Mouse (Mus musculus): ENCODE results near the gene Adgrg3. TPM values are rescaled to one million over a fixed set of nuclear protein-coding genes. Genes with fewer than 3 reads are reported as not detected.

Adgrg3 gene
- polyA plus RNA-seq, 1 experiment from 2014 or later: 3.3 TPM

- Histone ChIP-seq H3K9ac (ENCODE audit: low read depth, low read length) (no peak overlapping the region), H3K4me2 (ENCODE audit: low read depth, low read length) (no peak overlapping the region), H3K4me1 (ENCODE audit: control insufficient read depth, insufficient read depth, low read length) (peaks cover 20% of the 10 kb centered on the region; the same call in 1 of the 2 replicates), H3K27ac (replicated peaks; ENCODE audit: low read depth, low read length) (no peak overlapping the region), H3K36me3 (ENCODE audit: control insufficient read depth, insufficient read depth, low read length) (no peaks in the 10 kb centered on the region), H3K4me3 (ENCODE audit: low read depth, low read length) (no peak overlapping the region), H3K9me3 (ENCODE audit: control insufficient read depth, low read length) (no peaks in the 10 kb centered on the region), H3K27me3 (replicated peaks; ENCODE audit: control insufficient read depth, insufficient read depth, low read length) (no peaks in the 10 kb centered on the region)
- DNase-seq (ENCODE audit: low spot score): no peak
- 72% methylated on average over 12 of the region's 12 CpGs for WGBS
- no peak for ATAC-seq (ENCODE audit: low read depth)
Observed at GRCm38 (mm10) chr8:94996037-94996436, 21.5 kb upstream of the Adgrg3 start.

- 55% methylated on average over 6 of the region's 6 CpGs for WGBS
- Histone ChIP-seq H3K36me3 (ENCODE audit: control insufficient read depth, insufficient read depth, low read length) (no peaks in the 10 kb centered on the region), H3K4me1 (ENCODE audit: control insufficient read depth, insufficient read depth, low read length) (peaks cover 12% of the 10 kb centered on the region; the same call in 1 of the 2 replicates), H3K4me3 (ENCODE audit: low read depth, low read length) (no peak overlapping the region), H3K9ac (ENCODE audit: low read depth, low read length) (no peak overlapping the region), H3K4me2 (ENCODE audit: low read depth, low read length) (no peak overlapping the region), H3K27me3 (replicated peaks; ENCODE audit: control insufficient read depth, insufficient read depth, low read length) (no peaks in the 10 kb centered on the region), H3K27ac (replicated peaks; ENCODE audit: low read depth, low read length) (no peak overlapping the region), H3K9me3 (ENCODE audit: control insufficient read depth, low read length) (no peaks in the 10 kb centered on the region)
- no peak for ATAC-seq (ENCODE audit: low read depth)
- no peak for DNase-seq (ENCODE audit: low spot score)
Observed at GRCm38 (mm10) chr8:94996899-94997856, 20.3 kb upstream of the Adgrg3 start.

GRCm38 (mm10) chr8:94997857-94998243, 19.6 kb upstream of the Adgrg3 start:
- no peaks in the 10 kb centered on the region for H3K27me3 ChIP-seq (replicated peaks; ENCODE audit: control insufficient read depth, insufficient read depth, low read length)
- no peak for ATAC-seq (ENCODE audit: low read depth)
- 85% methylated on average over 6 of the region's 6 CpGs for WGBS

GRCm38 (mm10) chr8:94998431-94998830, 19.1 kb upstream of the Adgrg3 start:
- ATAC-seq (ENCODE audit: low read depth): no peak
- no peak overlapping the region for H3K4me3 ChIP-seq (ENCODE audit: low read depth, low read length)
- no peaks in the 10 kb centered on the region for H3K9me3 ChIP-seq (ENCODE audit: control insufficient read depth, low read length)
- H3K27me3 ChIP-seq (replicated peaks; ENCODE audit: control insufficient read depth, insufficient read depth, low read length): no peaks in the 10 kb centered on the region
- 63% methylated on average over 2 of the region's 2 CpGs for WGBS
- H3K4me1 ChIP-seq (ENCODE audit: control insufficient read depth, insufficient read depth, low read length): peaks cover 8% of the 10 kb centered on the region; the same call in 1 of the 2 replicates
- DNase-seq (ENCODE audit: low spot score): no peak
- H3K9ac ChIP-seq (ENCODE audit: low read depth, low read length): no peak overlapping the region
- no peaks in the 10 kb centered on the region for H3K36me3 ChIP-seq (ENCODE audit: control insufficient read depth, insufficient read depth, low read length)
- no peak overlapping the region for H3K4me2 ChIP-seq (ENCODE audit: low read depth, low read length)
- 0 out of 2 replicates have a peak overlapping the region, but pooled peaks have one; percentile 13 for H3K27ac ChIP-seq (replicated peaks; ENCODE audit: low read depth, low read length)

More at GRCm38 (mm10) chr8:94997857-94998243, 19.6 kb upstream of the Adgrg3 start:
- Histone ChIP-seq H3K4me2 (ENCODE audit: low read depth, low read length) (no peak overlapping the region), H3K36me3 (ENCODE audit: control insufficient read depth, insufficient read depth, low read length) (no peaks in the 10 kb centered on the region), H3K4me3 (ENCODE audit: low read depth, low read length) (no peak overlapping the region), H3K4me1 (ENCODE audit: control insufficient read depth, insufficient read depth, low read length) (peaks cover 8% of the 10 kb centered on the region; the same call in 1 of the 2 replicates), H3K9ac (ENCODE audit: low read depth, low read length) (no peak overlapping the region), H3K9me3 (ENCODE audit: control insufficient read depth, low read length) (no peaks in the 10 kb centered on the region), H3K27ac (replicated peaks; ENCODE audit: low read depth, low read length) (no peak overlapping the region)
- DNase-seq (ENCODE audit: low spot score): no peak

GRCm38 (mm10) chr8:94999004-94999403, 18.5 kb upstream of the Adgrg3 start:
- Histone ChIP-seq H3K4me3 (ENCODE audit: low read depth, low read length) (no peak overlapping the region), H3K27me3 (replicated peaks; ENCODE audit: control insufficient read depth, insufficient read depth, low read length) (no peaks in the 10 kb centered on the region), H3K36me3 (ENCODE audit: control insufficient read depth, insufficient read depth, low read length) (no peaks in the 10 kb centered on the region), H3K27ac (replicated peaks; ENCODE audit: low read depth, low read length) (peak overlapping the region; percentile 54; the same call in 1 of the 2 replicates), H3K9ac (ENCODE audit: low read depth, low read length) (no peak overlapping the region), H3K4me2 (ENCODE audit: low read depth, low read length) (no peak overlapping the region), H3K4me1 (ENCODE audit: control insufficient read depth, insufficient read depth, low read length) (peaks cover 8% of the 10 kb centered on the region; the same call in 1 of the 2 replicates), H3K9me3 (ENCODE audit: control insufficient read depth, low read length) (no peaks in the 10 kb centered on the region)
- DNase-seq (ENCODE audit: low spot score): no peak
- WGBS: 57% methylated on average over 6 of the region's 6 CpGs
- ATAC-seq (ENCODE audit: low read depth): no peak

GRCm38 (mm10) chr8:94999956-95000355, 17.5 kb upstream of the Adgrg3 start:
- H3K36me3 ChIP-seq (ENCODE audit: control insufficient read depth, insufficient read depth, low read length): no peaks in the 10 kb centered on the region
- ATAC-seq (ENCODE audit: low read depth) (no peak), DNase-seq (ENCODE audit: low spot score) (no peak)
- H3K4me2 ChIP-seq (ENCODE audit: low read depth, low read length): no peak overlapping the region
- H3K27ac ChIP-seq (replicated peaks; ENCODE audit: low read depth, low read length): 0 out of 2 replicates have a peak overlapping the region, but pooled peaks have one; percentile 5
- no peak overlapping the region for H3K4me3 ChIP-seq (ENCODE audit: low read depth, low read length)
- 69% methylated on average over 6 of the region's 6 CpGs for WGBS
- H3K4me1 ChIP-seq (ENCODE audit: control insufficient read depth, insufficient read depth, low read length): peaks cover 3% of the 10 kb centered on the region; the same call in 1 of the 2 replicates
- no peaks in the 10 kb centered on the region for H3K9me3 ChIP-seq (ENCODE audit: control insufficient read depth, low read length)
- H3K9ac ChIP-seq (ENCODE audit: low read depth, low read length): no peak overlapping the region
- no peaks in the 10 kb centered on the region for H3K27me3 ChIP-seq (replicated peaks; ENCODE audit: control insufficient read depth, insufficient read depth, low read length)

GRCm38 (mm10) chr8:95000684-95001083, 16.8 kb upstream of the Adgrg3 start:
- H3K27me3 ChIP-seq (replicated peaks; ENCODE audit: control insufficient read depth, insufficient read depth, low read length): no peaks in the 10 kb centered on the region
- peaks cover 3% of the 10 kb centered on the region; the same call in 1 of the 2 replicates for H3K4me1 ChIP-seq (ENCODE audit: control insufficient read depth, insufficient read depth, low read length)
- ATAC-seq (ENCODE audit: low read depth) (peak; percentile 68), DNase-seq (ENCODE audit: low spot score) (peak; percentile 78)
- H3K9ac ChIP-seq (ENCODE audit: low read depth, low read length): no peak overlapping the region
- no peak overlapping the region for H3K4me3 ChIP-seq (ENCODE audit: low read depth, low read length)
- WGBS: 20% methylated on average over 5 of the region's 5 CpGs
- H3K36me3 ChIP-seq (ENCODE audit: control insufficient read depth, insufficient read depth, low read length): no peaks in the 10 kb centered on the region
- no peaks in the 10 kb centered on the region for H3K9me3 ChIP-seq (ENCODE audit: control insufficient read depth, low read length)
- 0 out of 2 replicates have a peak overlapping the region, but pooled peaks have one; percentile 5 for H3K27ac ChIP-seq (replicated peaks; ENCODE audit: low read depth, low read length)
- H3K4me2 ChIP-seq (ENCODE audit: low read depth, low read length): no peak overlapping the region

- no peak overlapping the region for H3K27ac ChIP-seq (replicated peaks; ENCODE audit: low read depth, low read length)
- no peak overlapping the region for H3K4me3 ChIP-seq (ENCODE audit: low read depth, low read length)
- ATAC-seq (ENCODE audit: low read depth) (no peak), DNase-seq (ENCODE audit: low spot score) (no peak)
- no peak overlapping the region for H3K4me2 ChIP-seq (ENCODE audit: low read depth, low read length)
- H3K9ac ChIP-seq (ENCODE audit: low read depth, low read length): no peak overlapping the region
- no peaks in the 10 kb centered on the region for H3K27me3 ChIP-seq (replicated peaks; ENCODE audit: control insufficient read depth, insufficient read depth, low read length)
- H3K36me3 ChIP-seq (ENCODE audit: control insufficient read depth, insufficient read depth, low read length): no peaks in the 10 kb centered on the region
- H3K4me1 ChIP-seq (ENCODE audit: control insufficient read depth, insufficient read depth, low read length): peaks cover 3% of the 10 kb centered on the region; the same call in 1 of the 2 replicates
- WGBS: 78% methylated on average over 5 of the region's 5 CpGs
- no peaks in the 10 kb centered on the region for H3K9me3 ChIP-seq (ENCODE audit: control insufficient read depth, low read length)
Observed at GRCm38 (mm10) chr8:95001165-95001564, 16.3 kb upstream of the Adgrg3 start.
